Mouse (Mus musculus) cerebellum, adult 9-10 months (tissue): Measurements from ENCODE around the gene Arl5b.

Experiments
- DNase-seq: peaks from one replicate; pipeline ENCODE4 v3.0.0; 2022

The Arl5b gene

DNA sequence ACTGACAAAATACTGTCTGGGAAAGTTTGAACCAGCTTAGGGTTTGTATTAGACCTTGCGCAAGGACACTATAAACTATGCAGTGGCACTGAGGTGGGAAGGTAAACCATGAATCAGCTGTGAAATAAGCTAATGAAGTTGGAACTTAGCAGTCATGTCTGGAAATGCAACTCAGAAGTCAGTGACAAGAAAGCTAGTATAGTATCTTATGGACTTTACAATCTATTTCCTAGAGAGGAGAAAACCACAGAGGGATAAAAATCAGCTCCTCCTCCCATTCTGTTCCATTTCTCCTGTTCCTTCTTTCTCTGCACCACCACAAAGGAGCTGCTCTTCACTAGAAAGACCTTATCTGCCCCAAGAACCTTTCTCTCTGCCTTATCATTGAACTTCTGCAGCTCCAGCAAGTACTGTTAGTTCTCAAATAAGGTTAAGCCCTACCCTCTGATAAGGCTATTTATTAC, 72.1 kb downstream of the Arl5b start:
- no peak for DNase-seq
